Mouse (Mus musculus): ENCODE results near the gene Zcchc18. TPM values are rescaled to one million over a fixed set of nuclear protein-coding genes. Genes with fewer than 3 reads are reported as not detected.
A peak's percentile ranks its signal among the peaks of the same experiment; 100 is the strongest.

The Zcchc18 gene
- polyA plus RNA-seq, 1 experiment, result 0.52 TPM

- no peaks in the 10 kb centered on the region for H3K4me1 ChIP-seq (ENCODE audit: control insufficient read depth, insufficient read depth, insufficient read length, low read length)
- TF ChIP-seq CTCF (IDR thresholded peaks at IDR 0.05; ENCODE audit: extremely low read depth, insufficient read length, insufficient replicate concordance, low read depth, low read length) (no peak), POLR2A (IDR thresholded peaks at IDR 0.05; ENCODE audit: low read depth, low read length) (no peak)
- WGBS, result 10% methylated on average over 1 of the region's 1 CpGs
- no peaks in the 10 kb centered on the region for H3K27me3 ChIP-seq (ENCODE audit: control insufficient read depth, insufficient read depth, low read length)
- H3K27ac ChIP-seq (ENCODE audit: insufficient read depth, low read depth, low read length), result no peak overlapping the region
- no peak overlapping the region for H3K4me3 ChIP-seq (ENCODE audit: low read depth, low read length)
- 0 out of 2 replicates have a peak, but pooled peaks cover 2% of the 10 kb centered on the region for H3K36me3 ChIP-seq (ENCODE audit: control insufficient read depth, insufficient read depth, low read length)
Measured at GRCm38 (mm10) chrX:137019310-137019709, 26.4 kb downstream of the Zcchc18 start.

- no peak overlapping the region for H3K4me3 ChIP-seq (ENCODE audit: low read depth, low read length)
- H3K36me3 ChIP-seq (ENCODE audit: control insufficient read depth, insufficient read depth, low read length), result no peaks in the 10 kb centered on the region
- WGBS, result 52% methylated on average over 8 of the region's 8 CpGs
- TF ChIP-seq POLR2A (IDR thresholded peaks at IDR 0.05; ENCODE audit: low read depth, low read length), result no peak
- TF ChIP-seq CTCF (IDR thresholded peaks at IDR 0.05; ENCODE audit: extremely low read depth, insufficient read length, insufficient replicate concordance, low read depth, low read length), result no peak
- no peak overlapping the region for H3K27ac ChIP-seq (ENCODE audit: insufficient read depth, low read depth, low read length)
- H3K27me3 ChIP-seq (ENCODE audit: control insufficient read depth, insufficient read depth, low read length), result no peaks in the 10 kb centered on the region
- no peaks in the 10 kb centered on the region for H3K4me1 ChIP-seq (ENCODE audit: control insufficient read depth, insufficient read depth, insufficient read length, low read length)
Measured at GRCm38 (mm10) chrX:137030916-137031315, 38.0 kb downstream of the Zcchc18 start.

- no peaks in the 10 kb centered on the region for H3K27me3 ChIP-seq (ENCODE audit: control insufficient read depth, insufficient read depth, low read length)
- no peaks in the 10 kb centered on the region for H3K36me3 ChIP-seq (ENCODE audit: control insufficient read depth, insufficient read depth, low read length)
- WGBS, result 87% methylated on average over 5 of the region's 5 CpGs
- H3K4me3 ChIP-seq (ENCODE audit: low read depth, low read length), result no peak overlapping the region
- no peak overlapping the region for H3K27ac ChIP-seq (ENCODE audit: insufficient read depth, low read depth, low read length)
- H3K4me1 ChIP-seq (ENCODE audit: control insufficient read depth, insufficient read depth, insufficient read length, low read length), result no peaks in the 10 kb centered on the region
- no peak for TF ChIP-seq POLR2A (IDR thresholded peaks at IDR 0.05; ENCODE audit: low read depth, low read length)
Measured at GRCm38 (mm10) chrX:137031726-137032125, 38.8 kb downstream of the Zcchc18 start.

DNA sequence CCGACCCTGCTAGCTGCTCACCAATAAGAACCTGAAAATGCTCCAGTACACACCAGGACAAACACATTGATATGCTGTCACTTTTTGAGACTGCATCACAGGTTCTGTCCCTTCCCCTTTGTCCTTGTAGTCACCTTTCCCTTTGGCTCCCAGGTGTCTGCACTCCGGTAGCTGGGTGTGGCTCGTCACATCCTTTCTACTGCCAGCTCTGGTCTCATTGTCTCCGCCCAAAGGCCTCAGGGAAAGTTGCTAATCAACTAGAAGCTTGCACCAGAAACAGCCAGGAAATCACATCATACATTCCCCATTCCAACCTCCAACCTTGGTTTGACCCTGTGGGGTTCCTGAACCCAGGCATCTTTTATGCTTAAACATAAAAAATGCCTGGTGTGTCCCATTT, 41.4 kb downstream of the Zcchc18 start:
- H3K27ac ChIP-seq (ENCODE audit: insufficient read depth, low read depth, low read length), result no peak overlapping the region
- H3K4me3 ChIP-seq (ENCODE audit: low read depth, low read length), result no peak overlapping the region
- WGBS, result 43% methylated on average over 4 of the region's 4 CpGs
- no peak for TF ChIP-seq CTCF (IDR thresholded peaks at IDR 0.05; ENCODE audit: extremely low read depth, insufficient read length, insufficient replicate concordance, low read depth, low read length)
- TF ChIP-seq POLR2A (IDR thresholded peaks at IDR 0.05; ENCODE audit: low read depth, low read length), result no peak
- no peaks in the 10 kb centered on the region for H3K27me3 ChIP-seq (ENCODE audit: control insufficient read depth, insufficient read depth, low read length)
- H3K4me1 ChIP-seq (ENCODE audit: control insufficient read depth, insufficient read depth, insufficient read length, low read length), result peaks cover 2% of the 10 kb centered on the region; the same call in 1 of the 2 replicates
- H3K36me3 ChIP-seq (ENCODE audit: control insufficient read depth, insufficient read depth, low read length), result no peaks in the 10 kb centered on the region

DNA sequence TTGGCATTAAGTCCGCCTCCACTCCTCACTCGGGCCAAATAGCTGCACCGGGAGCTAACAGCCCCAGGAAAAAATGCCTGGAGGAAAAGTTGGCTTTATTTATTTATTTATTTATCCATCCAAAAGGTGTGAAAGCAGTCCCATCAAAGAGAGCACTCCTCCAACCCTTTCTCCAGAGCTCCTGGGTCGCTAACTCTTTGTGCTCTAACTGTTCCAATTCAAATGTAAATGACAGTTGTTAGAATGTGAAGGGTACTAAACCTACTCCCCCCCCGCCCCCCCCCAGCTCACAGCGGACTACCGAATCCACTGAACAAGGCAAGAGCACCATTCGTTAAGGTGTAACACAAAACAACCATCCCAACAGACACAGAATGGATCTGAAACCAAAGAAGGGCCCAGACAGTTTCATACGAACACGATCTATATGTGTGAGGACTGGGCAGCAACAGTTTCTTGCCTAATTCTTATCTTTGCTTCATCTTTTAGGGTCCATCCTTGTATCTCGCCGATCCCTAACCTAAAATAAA, 44.6 kb downstream of the Zcchc18 start:
- no peak for TF ChIP-seq CTCF (IDR thresholded peaks at IDR 0.05; ENCODE audit: extremely low read depth, insufficient read length, insufficient replicate concordance, low read depth, low read length)
- no peak for TF ChIP-seq POLR2A (IDR thresholded peaks at IDR 0.05; ENCODE audit: low read depth, low read length)
- Histone ChIP-seq H3K27ac (ENCODE audit: insufficient read depth, low read depth, low read length) (peak overlapping the region; percentile 61; the same call in 1 of the 2 replicates), H3K4me3 (ENCODE audit: low read depth, low read length) (peak overlapping the region; percentile 100), H3K4me1 (ENCODE audit: control insufficient read depth, insufficient read depth, insufficient read length, low read length) (peaks cover 2% of the 10 kb centered on the region; the same call in 1 of the 2 replicates), H3K36me3 (ENCODE audit: control insufficient read depth, insufficient read depth, low read length) (no peaks in the 10 kb centered on the region), H3K27me3 (ENCODE audit: control insufficient read depth, insufficient read depth, low read length) (no peaks in the 10 kb centered on the region)
- 12% methylated on average over 12 of the region's 12 CpGs for WGBS

GRCm38 (mm10) chrX:137038000-137038483, 45.1 kb downstream of the Zcchc18 start, which contains the start of gene Slc25a53:
Slc25a53 (minus strand) TSS chrX:137038302.
- TF ChIP-seq CTCF (IDR thresholded peaks at IDR 0.05; ENCODE audit: extremely low read depth, insufficient read length, insufficient replicate concordance, low read depth, low read length) (no peak), POLR2A (IDR thresholded peaks at IDR 0.05; ENCODE audit: low read depth, low read length) (no peak)
- Histone ChIP-seq H3K36me3 (ENCODE audit: control insufficient read depth, insufficient read depth, low read length) (no peaks in the 10 kb centered on the region), H3K27ac (ENCODE audit: insufficient read depth, low read depth, low read length) (peak within 1 kb of the TSS; percentile 91), H3K4me3 (ENCODE audit: low read depth, low read length) (peak within 1 kb of the TSS; percentile 100), H3K27me3 (ENCODE audit: control insufficient read depth, insufficient read depth, low read length) (no peaks in the 10 kb centered on the region), H3K4me1 (ENCODE audit: control insufficient read depth, insufficient read depth, insufficient read length, low read length) (peaks cover 2% of the 10 kb centered on the region; the same call in 1 of the 2 replicates)
- 19% methylated on average over 31 of the region's 31 CpGs for WGBS

DNA sequence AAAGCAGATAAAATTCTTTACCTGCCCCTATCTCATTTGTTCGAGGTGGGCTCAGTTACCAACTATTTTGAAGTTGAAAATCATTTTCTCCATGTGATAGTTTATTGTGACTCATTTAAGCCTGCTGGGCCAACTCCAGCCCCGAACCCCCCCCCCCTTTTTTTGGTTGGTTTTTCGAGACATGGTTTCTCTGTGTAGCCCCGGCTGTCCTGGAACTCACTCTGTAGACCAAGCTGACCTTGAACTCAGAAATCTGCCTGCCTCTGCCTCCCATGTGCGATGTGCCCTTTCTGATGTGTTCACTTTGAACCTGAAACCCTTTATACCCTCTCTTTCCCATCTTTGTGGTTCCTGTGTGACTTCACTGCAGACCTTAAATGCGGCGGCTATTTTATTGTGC, 45.5 kb downstream of the Zcchc18 start:
- Histone ChIP-seq H3K36me3 (ENCODE audit: control insufficient read depth, insufficient read depth, low read length) (no peaks in the 10 kb centered on the region), H3K4me3 (ENCODE audit: low read depth, low read length) (peak overlapping the region; percentile 100), H3K27me3 (ENCODE audit: control insufficient read depth, insufficient read depth, low read length) (no peaks in the 10 kb centered on the region), H3K27ac (ENCODE audit: insufficient read depth, low read depth, low read length) (0 out of 2 replicates have a peak overlapping the region, but pooled peaks have one; percentile 91), H3K4me1 (ENCODE audit: control insufficient read depth, insufficient read depth, insufficient read length, low read length) (peaks cover 2% of the 10 kb centered on the region; the same call in 1 of the 2 replicates)
- TF ChIP-seq POLR2A (IDR thresholded peaks at IDR 0.05; ENCODE audit: low read depth, low read length) (no peak), CTCF (IDR thresholded peaks at IDR 0.05; ENCODE audit: extremely low read depth, insufficient read length, insufficient replicate concordance, low read depth, low read length) (no peak)
- 33% methylated on average over 7 of the region's 7 CpGs for WGBS

Other genes starting within 250 kb of the Zcchc18 start
- 6.8 and 11.4 TPM in 2 replicates for gene Morf4l2, start 249.5 kb upstream of the Zcchc18 start, polyA plus RNA-seq (2012; rRNA removed)
- gene Glra4, start 213.0 kb upstream of the Zcchc18 start, polyA plus RNA-seq (2012; rRNA removed), result not detected in 2 replicates
- 0.80 and 1.2 TPM in 2 replicates for gene Plp1, start 170.5 kb upstream of the Zcchc18 start, polyA plus RNA-seq (2012; rRNA removed)
- not detected in 2 replicates for gene Rab9b, start 124.4 kb upstream of the Zcchc18 start, polyA plus RNA-seq (2012; rRNA removed)
- gene H2bfm, start 65.8 kb upstream of the Zcchc18 start, polyA plus RNA-seq (2012; rRNA removed), result not detected in 2 replicates
- not detected in 2 replicates for gene Tmsb15b2, start 17.7 kb upstream of the Zcchc18 start, polyA plus RNA-seq (2012; rRNA removed)
- 0.32 TPM in 1 of 2 replicates, not detected in the other for gene Tmsb15l, start 16.3 kb upstream of the Zcchc18 start, polyA plus RNA-seq (2012; rRNA removed)
- not detected in 2 replicates for gene Tmsb15b1, start 16.3 kb upstream of the Zcchc18 start, polyA plus RNA-seq (2012; rRNA removed)
- 0.95 and 1.9 TPM in 2 replicates for gene Slc25a53, start 45.1 kb downstream of the Zcchc18 start, polyA plus RNA-seq (2012; rRNA removed)
- 0.20 and 0.46 TPM in 2 replicates for gene Fam199x, start 56.4 kb downstream of the Zcchc18 start, polyA plus RNA-seq (2012; rRNA removed)
- gene Esx1, start 128.9 kb downstream of the Zcchc18 start, polyA plus RNA-seq (2012; rRNA removed), result not detected in 2 replicates

All from small intestine, adult 2 months (tissue).